Mouse (Mus musculus) heart, postnatal 0 days (tissue): ENCODE measurements around the gene Nudt11. TPM values are rescaled to one million over a fixed set of nuclear protein-coding genes. Genes with fewer than 3 reads are reported as not detected.
A peak's percentile ranks its signal among the peaks of the same experiment; 100 is the strongest.
"Not testable (repeated sequence)": the region's sequence is repeated elsewhere in the genome, so short reads cannot be mapped to it uniquely, and the experiment has no call there.

Source experiments
- ATAC-seq: fragments of 200-750 bp; cut with Nextera tagmentation; 2 replicates; pipeline ENCODE4 v1.8.0; 2017; ENCODE audit warnings: low read depth, moderate number of reproducible peaks, moderate library complexity; ENCODE audit not compliant: insufficient read depth
- DNase-seq: peaks from one replicate; pipeline ENCODE4 v3.0.0-alpha.2; 2016; ENCODE audit warnings: low spot score
- H3K27ac ChIP-seq: fragments of 300-500 bp; sonication (generic); 2 replicates; pipeline ENCODE4 v1.5.1; 2014; ENCODE audit warnings: low read depth, mild to moderate bottlenecking
- H3K27me3 ChIP-seq: fragments of 300-500 bp; sonication (generic); 2 replicates; pipeline ENCODE4 v1.6.1; 2014; ENCODE audit warnings: low read length, mixed read lengths; ENCODE audit not compliant: control insufficient read depth, insufficient read depth
- H3K36me3 ChIP-seq: fragments of 300-500 bp; sonication (generic); replicated peaks from 2 replicates; pipeline ENCODE4 v1.6.1; 2014; ENCODE audit warnings: low read length, mixed read lengths; ENCODE audit not compliant: control insufficient read depth, insufficient read depth
- H3K4me1 ChIP-seq: fragments of 300-500 bp; sonication (generic); 2 replicates; pipeline ENCODE4 v1.6.1; 2014; ENCODE audit warnings: antibody characterized with exemption; ENCODE audit not compliant: control insufficient read depth, insufficient read depth
- H3K4me2 ChIP-seq: fragments of 300-500 bp; sonication (generic); 2 replicates; pipeline ENCODE4 v1.6.1; 2014; ENCODE audit warnings: low read depth, mild to moderate bottlenecking, low read length, moderate library complexity
- H3K4me3 ChIP-seq: fragments of 300-500 bp; sonication (generic); 2 replicates; pipeline ENCODE4 v1.5.1; 2014; ENCODE audit warnings: low read depth, low read length
- H3K9ac ChIP-seq: fragments of 300-500 bp; sonication (generic); replicated peaks from 2 replicates; pipeline ENCODE4 v1.6.1; 2014; ENCODE audit warnings: low read depth, low read length, mixed read lengths
- H3K9me3 ChIP-seq: fragments of 300-500 bp; sonication (generic); replicated peaks from 2 replicates; pipeline ENCODE4 v1.6.1; 2016; ENCODE audit warnings: low read length; ENCODE audit not compliant: control insufficient read depth
- CTCF ChIP-seq: IDR thresholded peaks from 2 replicates; pipeline ENCODE4 v1.5.1; 2016; ENCODE audit warnings: antibody characterized with exemption, control low read depth, low read depth
- EP300 ChIP-seq: IDR thresholded peaks from 2 replicates; pipeline ENCODE4 v1.6.1; 2016; ENCODE audit warnings: antibody characterized with exemption, low read depth
- WGBS: fragments of 180-500 bp; shearing (Covaris S2); extraction: QIAGEN DNeasy Blood & Tissue Kit; methylation state at CpG from one replicate; pipeline ENCODE4 v1.1.7; 2014; 5-methylcytosine and 5-hydroxymethylcytosine counted together
- polyA plus RNA-seq: library from polyadenylated mRNA; unstranded; fragments of >200 nt; fragmentation: Nextera tagmentation; extraction: Ambion mirVana; gene quantifications from 2 replicates; pipeline ENCODE4 v1.2.1, GENCODE M21; 2015
- total RNA-seq: library from RNA; depleted of rRNA; stranded (reverse); fragments of >200 nt; gene quantifications from 2 replicates; pipeline ENCODE4 v1.2.3, GENCODE M21; 2014; ENCODE audit warnings: low replicate concordance; rRNA removed

The Nudt11 gene
- total RNA-seq (2.1 and 6.4 TPM in 2 replicates), polyA plus RNA-seq (1.3 and 1.5 TPM in 2 replicates)

GRCm38 (mm10) chrX:6047066-6047935 is at the start of gene Nudt11:
Gene Nudt11 (plus strand): TSS chrX:6047453.
- not testable (repeated sequence) for H3K9ac ChIP-seq, H3K9me3 ChIP-seq, DNase-seq, H3K27me3 ChIP-seq, H3K4me1 ChIP-seq, H3K36me3 ChIP-seq, H3K27ac ChIP-seq
- peak; percentile 75 for ATAC-seq
- H3K4me2 ChIP-seq, result peak within 1 kb of the TSS; percentile 47
- 0 out of 2 replicates have a peak within 1 kb of the TSS, but pooled peaks have one; percentile 15 for H3K4me3 ChIP-seq
- no CpG with 5 or more reads among the region's 121 CpGs for WGBS

DNA sequence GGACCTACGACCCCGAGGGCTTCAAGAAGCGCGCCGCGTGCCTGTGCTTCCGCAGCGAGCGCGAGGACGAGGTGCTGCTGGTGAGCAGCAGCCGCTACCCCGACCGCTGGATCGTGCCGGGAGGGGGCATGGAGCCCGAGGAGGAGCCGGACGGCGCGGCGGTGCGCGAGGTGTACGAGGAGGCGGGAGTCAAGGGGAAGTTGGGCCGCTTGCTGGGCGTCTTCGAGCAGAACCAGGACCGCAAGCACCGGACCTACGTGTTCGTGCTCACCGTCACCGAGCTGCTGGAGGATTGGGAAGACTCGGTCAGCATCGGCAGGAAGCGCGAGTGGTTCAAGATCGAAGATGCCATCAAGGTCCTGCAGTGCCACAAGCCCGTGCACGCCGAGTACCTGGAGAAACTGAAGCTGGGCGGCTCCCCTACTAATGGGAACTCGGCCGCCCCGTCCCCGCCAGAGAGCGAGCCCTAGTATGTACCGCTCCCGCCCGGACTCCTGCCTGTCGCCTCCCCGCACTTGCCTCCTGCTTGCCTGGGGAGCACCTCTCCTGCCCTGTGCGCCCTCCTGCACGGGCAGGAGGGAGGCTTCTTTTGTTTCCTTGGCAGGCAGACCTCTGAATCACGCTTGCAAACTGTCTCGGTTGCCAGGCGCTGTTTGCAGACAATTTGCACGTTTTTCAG is 822 bp downstream of the Nudt11 start:
- H3K9ac ChIP-seq, DNase-seq, H3K4me1 ChIP-seq, H3K27me3 ChIP-seq, H3K9me3 ChIP-seq, H3K36me3 ChIP-seq, H3K27ac ChIP-seq: not testable (repeated sequence)
- Histone ChIP-seq H3K4me3 (0 out of 2 replicates have a peak overlapping the region, but pooled peaks have one; percentile 30), H3K4me2 (peak overlapping the region; percentile 47)
- peak; percentile 51 for ATAC-seq
- whole genome bisulfite sequencing, result 14% methylated on average over 4 of the region's 60 CpGs

- H3K9me3 ChIP-seq, result no peaks in the 10 kb centered on the region
- H3K36me3 ChIP-seq, result no peaks in the 10 kb centered on the region
- no peak overlapping the region for H3K9ac ChIP-seq
- no peak overlapping the region for H3K4me2 ChIP-seq
- no peaks in the 10 kb centered on the region for H3K27me3 ChIP-seq
- DNase-seq (no peak), ATAC-seq (no peak)
- 43% methylated on average over 1 of the region's 1 CpGs for WGBS
- no peaks in the 10 kb centered on the region for H3K4me1 ChIP-seq
- H3K4me3 ChIP-seq, result no peak overlapping the region
- TF ChIP-seq CTCF, result no peak
- no peak for TF ChIP-seq EP300
- H3K27ac ChIP-seq, result no peak overlapping the region
Measured at GRCm38 (mm10) chrX:6061563-6061962, 14.3 kb downstream of the Nudt11 start.

GRCm38 (mm10) chrX:6082954-6083680 is 35.9 kb downstream of the Nudt11 start, which contains the start of gene AU022751:
Gene AU022751 (minus strand): TSS chrX:6083419.
- H3K27ac ChIP-seq, result no peak within 1 kb of the TSS
- H3K9ac ChIP-seq, result no peak within 1 kb of the TSS
- no peak within 1 kb of the TSS for H3K4me2 ChIP-seq
- peaks cover 13% of the 10 kb centered on the region; the same call in 1 of the 2 replicates for H3K9me3 ChIP-seq
- no peaks in the 10 kb centered on the region for H3K4me1 ChIP-seq
- no peak for ATAC-seq
- no peak for DNase-seq
- H3K27me3 ChIP-seq, result no peaks in the 10 kb centered on the region
- TF ChIP-seq CTCF (no peak), EP300 (no peak)
- H3K4me3 ChIP-seq, result no peak within 1 kb of the TSS
- 87% methylated on average over 39 of the region's 39 CpGs for WGBS
- H3K36me3 ChIP-seq, result no peaks in the 10 kb centered on the region

GRCm38 (mm10) chrX:6091547-6091946 is 44.3 kb downstream of the Nudt11 start:
- ATAC-seq (no peak), DNase-seq (no peak)
- H3K4me1 ChIP-seq, result no peaks in the 10 kb centered on the region

More at GRCm38 (mm10) chrX:6091547-6091946, 44.3 kb downstream of the Nudt11 start:
- H3K36me3 ChIP-seq, result no peaks in the 10 kb centered on the region
- H3K4me2 ChIP-seq, result peak overlapping the region; percentile 56
- H3K4me3 ChIP-seq, result peak overlapping the region; percentile 33
- 27% methylated on average over 12 of the region's 12 CpGs for WGBS
- no peaks in the 10 kb centered on the region for H3K9me3 ChIP-seq
- no peak overlapping the region for H3K9ac ChIP-seq
- no peaks in the 10 kb centered on the region for H3K27me3 ChIP-seq
- TF ChIP-seq CTCF, result no peak
- no peak for TF ChIP-seq EP300
- no peak overlapping the region for H3K27ac ChIP-seq
